Mouse (Mus musculus) retina, adult 2 months (tissue): ENCODE data around the gene Ap2s1.
"Not testable (repeated sequence)": the region's sequence is repeated elsewhere in the genome, so short reads cannot be mapped to it uniquely, and the experiment has no call there.

Experiments
- DNase-seq: peaks from one replicate; pipeline ENCODE4 v3.0.0-alpha.2; 2012; ENCODE audit warnings: low read depth, low spot score

Gene Ap2s1

DNA sequence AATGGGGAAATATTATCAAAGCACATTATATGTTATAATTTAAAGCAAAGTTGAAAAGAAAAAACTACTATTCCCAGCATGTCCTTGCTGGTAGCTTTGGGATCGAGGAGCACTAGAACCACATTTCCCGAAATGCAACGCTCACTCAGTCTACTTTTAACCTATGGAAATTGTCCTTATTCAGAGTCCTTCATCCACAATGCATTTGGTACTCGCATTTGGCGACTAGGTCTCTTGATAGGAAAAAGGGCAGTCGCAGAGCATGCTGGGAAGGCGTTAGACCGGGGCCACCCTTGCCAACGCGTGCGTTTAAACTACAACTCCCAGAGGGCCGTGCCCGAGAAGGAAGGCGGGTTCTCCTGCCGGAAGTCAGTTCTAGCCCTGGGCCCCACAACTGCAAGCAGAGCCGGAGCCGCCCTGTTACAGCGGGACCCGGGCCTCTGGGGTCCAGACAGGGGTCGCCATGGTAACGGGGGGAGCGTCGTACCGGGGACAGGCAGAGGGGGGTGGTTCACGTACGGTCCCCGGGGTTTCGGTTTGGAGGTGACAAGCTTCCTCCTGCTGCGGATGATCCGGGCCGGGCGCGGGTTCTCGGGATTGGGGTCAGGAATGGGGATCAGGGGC, at the start of gene Ap2s1:
Ap2s1 (plus strand) TSS at position 338 of the 624 bp plus-strand sequence.
- peak; percentile 92 for DNase-seq

DNA sequence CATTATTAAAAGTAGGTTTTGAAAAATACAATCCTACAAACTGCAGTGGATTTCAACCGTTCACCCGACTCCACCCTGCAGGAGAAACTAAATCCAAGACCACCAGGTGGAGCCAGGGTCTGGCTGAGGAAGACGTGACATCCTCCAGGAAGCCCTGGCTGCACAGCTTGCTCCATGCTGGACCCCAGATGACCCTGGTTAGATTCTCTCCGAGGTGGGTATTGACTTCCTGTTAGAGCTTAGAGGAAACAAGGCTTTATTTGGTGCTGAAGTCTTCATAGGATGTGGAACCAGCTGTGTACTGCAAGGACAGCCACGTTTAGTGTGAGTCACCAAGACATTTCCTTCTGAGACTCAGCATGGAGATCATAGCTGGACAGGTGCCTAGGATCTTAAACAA, 49.0 kb upstream of the Ap2s1 start:
- DNase-seq = no peak

DNA sequence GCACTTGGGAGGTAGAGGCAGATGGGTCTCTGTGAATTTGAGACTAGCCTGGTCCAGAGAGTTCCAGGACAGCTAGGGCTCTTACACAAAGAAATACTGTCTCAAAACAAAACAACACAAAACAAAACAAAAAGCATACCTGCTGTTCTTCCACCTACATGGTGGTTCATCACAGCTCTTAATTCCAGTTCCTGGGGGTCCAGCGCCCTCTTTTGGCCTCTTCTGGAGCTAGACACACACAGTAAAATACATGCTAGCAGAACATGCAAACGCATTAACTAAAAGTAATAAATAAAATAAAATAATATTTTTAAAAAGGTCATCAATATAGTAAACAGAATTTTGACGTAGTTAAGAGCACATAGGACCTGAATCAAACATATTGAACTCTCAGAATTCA, 43.2 kb upstream of the Ap2s1 start:
- peak; percentile 15 for DNase-seq

DNA sequence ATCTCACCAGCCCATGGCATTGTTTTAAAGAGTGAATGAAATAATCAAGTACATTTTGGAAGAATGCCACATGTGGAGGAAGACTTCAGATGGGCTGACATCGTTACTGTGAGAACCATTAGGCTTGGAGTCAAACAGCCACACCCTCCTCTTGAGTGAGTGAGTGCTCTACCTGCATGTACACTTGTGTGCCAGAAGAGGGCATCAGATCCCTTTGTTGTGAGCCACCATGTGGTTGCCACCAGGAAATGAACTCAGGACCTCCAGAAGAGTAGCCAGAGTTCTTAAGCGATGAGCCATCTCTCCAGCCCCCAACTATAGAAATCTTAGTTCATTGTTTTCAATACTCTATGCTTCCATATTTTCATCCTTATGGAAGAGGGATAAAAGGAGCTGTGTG, 39.2 kb upstream of the Ap2s1 start:
- DNase-seq = no peak

DNA sequence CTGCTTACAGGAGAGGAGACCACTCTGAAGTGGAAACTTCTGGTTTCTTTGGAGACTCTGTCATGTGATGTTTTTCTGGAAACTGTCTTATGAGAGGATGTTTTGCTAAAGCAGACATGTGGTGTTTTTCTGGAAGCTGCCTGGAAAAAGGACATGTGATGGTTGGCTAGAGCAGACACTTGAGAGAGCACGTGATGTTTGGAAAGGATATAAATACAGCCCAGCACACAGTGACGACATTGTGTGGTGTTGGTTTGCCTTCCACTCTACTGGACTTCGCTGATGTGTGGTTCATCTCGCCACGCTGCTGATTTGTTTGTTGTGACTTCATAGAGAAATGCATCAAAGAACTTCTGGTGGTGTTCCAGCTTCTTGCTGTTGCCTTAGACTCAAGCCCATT, 37.6 kb upstream of the Ap2s1 start:
- no peak for DNase-seq

DNA sequence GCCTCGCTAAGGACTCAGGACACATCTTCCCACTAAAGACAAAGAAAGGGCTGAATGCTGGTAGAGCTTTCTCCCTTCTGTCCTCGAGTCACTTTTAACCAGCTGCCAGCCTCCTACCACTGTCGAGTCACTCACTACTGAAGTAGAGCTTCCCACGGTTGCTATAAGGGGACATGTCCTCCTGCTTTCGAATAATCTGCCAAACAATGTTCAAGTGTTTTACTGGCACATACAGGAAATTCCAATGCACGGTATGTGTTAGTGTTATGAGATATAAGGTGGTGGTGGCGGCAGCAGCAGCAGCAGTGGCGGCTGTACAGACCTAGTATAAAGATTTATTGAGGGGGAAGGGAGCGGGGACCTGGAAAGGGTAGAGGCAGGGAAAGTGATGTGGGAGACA, 31.8 kb upstream of the Ap2s1 start:
- DNase-seq = no peak

DNA sequence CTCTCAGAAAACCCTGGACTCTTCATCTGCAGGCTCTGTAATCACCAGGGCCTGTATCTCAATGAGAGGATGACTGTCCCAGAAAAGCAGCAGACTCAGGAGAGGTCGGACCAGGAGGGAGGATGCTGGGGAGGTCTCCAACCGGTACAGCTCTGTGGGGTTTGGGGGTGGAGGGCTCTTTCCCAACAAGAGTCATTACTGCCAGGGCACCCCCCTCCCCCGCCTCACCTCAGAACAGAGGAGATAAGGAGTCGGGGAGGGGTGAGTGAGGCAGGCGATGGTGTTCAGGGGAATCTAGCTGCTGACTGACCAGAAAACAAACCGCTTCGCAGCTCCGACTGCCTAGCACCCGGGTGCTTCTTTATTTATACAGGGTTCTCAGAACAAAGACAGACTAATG, 30.0 kb upstream of the Ap2s1 start:
- no peak for DNase-seq

DNA sequence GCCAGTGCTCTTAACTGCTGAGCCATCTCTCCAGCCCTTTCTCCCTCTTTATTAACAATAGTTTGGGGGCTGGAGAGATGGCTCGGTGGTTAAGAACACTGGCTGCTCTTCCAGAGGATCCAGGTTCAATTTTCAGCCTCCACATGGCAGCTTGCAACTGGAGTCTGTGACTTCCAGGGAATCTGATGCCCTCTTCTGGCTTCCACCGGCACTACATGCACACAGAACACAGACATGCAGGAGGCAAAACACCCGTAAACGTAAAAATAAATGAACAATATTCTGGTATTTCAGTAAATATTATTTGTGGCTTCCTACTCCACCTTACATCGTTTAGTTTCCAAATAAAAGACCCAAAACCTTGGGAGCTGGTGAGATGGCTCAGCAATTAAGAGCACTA, 27.6 kb upstream of the Ap2s1 start:
- no peak for DNase-seq

DNA sequence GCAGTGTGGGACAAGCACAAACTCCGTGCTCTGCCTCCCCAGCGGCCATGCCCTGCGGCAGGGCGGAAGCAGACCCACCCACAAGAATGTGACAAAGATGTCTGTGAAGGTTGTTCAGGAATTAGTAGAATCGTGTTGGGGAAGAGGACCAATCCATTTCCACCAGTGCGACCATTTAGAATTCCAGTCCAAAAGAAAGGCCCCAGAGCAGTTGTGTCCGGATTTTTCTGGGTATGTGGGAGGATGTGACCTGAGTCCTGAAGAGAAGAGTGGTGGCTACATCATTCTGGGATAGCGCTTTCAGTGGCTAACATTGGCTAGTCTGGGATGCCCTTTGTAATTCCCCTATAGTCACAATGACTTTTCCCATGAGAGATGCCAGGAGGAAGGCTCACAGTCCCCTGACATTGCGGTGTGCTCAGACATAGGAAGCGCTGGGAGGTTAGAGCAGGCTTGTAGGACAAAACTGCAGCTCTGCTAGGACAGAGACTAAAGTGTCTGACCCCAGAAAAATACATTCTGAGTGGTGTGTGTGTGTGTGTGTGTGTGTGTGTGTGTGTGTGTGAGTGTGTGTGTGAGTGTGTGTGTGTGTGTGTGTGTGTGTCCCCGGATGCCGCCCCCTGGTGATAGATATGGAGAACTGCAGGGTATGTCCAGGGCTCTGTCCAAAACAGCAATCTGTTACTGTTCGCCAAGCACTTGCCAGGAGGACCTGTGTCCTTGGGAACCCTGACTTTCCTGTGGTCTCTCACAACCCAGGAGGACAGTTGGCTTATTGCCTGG, 25.4 kb upstream of the Ap2s1 start:
- DNase-seq = no peak

DNA sequence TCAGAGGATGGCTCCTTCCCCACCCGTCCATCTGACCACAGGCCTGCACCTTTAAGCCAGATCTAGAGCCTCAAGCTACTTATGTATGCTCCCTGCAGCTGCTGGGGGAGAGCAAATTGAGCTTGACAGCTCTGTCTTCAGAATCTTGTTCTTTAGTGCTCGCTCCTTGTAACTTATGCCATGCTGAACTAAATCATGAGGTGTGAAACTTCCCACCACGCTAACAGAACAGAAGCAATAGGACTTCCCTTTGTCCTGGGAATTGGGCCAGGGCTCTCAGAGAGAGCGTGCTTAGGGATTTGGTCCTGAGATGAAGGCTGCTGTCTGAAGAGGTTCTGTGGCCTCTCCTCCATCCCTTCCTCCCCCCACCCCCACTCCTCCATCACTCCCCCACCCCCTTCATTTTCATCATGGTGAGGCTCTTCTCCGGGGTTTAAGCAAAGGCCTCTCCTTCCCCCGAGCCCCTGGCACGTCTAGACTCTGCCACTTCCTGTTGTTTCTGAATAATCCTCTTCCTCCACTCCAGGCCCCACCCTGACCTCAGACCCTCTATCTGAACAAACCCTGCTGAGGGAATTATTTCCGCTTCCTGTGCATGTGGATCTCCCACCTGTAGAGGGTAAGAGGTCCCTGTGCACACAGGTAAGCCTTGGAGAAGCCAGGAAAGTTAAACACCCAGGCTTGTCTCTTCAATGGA, 21.6 kb upstream of the Ap2s1 start:
- not testable (repeated sequence) for DNase-seq

DNA sequence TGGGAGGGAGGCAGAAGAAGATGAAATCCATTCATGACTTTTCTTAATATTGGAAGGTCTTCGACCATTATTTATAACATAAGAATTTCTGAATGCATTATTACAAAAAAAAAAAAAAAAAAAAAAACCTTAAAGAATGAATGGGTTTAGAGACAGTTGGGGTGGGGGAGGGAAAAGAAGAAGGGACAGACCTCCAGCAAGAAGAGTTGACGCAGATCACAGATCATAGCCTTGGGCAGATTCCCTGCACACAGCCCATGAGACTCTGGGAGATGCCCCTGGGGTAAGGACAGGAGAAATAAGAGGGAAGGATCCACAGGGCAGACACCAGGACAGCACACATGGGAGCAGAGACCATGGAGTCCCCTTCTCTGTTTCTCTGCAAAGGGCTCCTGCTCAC, 16.6 kb upstream of the Ap2s1 start, which contains the start of gene Ceacam9:
Ceacam9 (plus strand) TSS at position 301 of the 400 bp plus-strand sequence.
- no peak for DNase-seq

DNA sequence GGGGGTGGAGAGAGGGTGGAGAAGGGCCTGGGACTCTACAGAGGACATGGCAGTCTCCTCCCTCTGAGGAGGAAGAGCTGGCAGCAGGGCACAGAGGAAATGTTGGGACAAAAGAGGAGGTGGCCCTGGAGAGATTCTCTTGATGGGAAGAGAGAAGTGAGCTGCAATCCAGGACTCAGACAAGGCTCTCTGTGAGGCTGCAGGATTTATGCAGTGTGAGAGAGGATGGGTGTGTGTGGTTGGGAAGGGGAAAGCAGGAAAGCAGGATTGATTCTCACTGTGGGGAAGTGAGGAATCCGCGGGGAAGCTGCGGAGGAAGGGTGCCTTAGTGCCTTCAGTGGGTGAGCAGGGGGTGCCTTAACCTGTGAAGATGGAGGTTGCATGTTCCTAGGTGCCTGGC, 15.7 kb upstream of the Ap2s1 start:
- not testable (repeated sequence) for DNase-seq

DNA sequence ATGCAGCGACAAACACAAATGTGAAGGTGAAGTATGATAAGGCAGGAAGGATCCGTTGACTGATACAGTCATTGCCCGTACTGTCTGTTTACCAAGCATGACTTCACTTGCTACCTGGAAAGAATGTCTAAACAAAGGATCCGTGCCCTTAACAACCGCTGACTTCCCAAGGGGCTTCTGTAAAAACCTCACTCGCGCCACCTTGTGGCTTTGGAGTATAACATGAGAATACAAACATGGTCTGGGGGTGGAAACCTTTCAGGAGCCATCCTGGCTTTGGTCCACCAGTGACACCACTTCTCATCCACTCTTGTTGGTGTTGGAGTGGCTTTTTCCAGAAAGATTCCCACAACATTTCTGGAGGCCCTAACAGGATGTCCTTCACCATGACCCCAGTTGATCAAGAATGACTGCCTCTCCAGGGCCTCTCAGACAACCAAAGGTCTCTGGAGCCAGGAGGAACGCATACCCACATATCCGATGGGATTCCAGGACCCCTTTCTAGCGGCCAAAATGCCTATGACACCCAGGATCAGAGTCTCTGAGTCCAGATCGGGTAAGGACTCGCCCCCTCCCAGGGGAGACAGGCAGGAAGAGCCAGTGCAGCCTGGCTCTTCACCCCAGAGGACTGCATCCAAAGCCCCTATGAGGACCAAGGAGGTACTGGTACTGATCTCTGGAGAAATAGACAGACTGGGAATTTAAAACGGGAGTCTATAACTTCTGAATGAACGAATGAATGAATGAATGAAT, 9.4 kb upstream of the Ap2s1 start:
- peak; percentile 58 for DNase-seq

DNA sequence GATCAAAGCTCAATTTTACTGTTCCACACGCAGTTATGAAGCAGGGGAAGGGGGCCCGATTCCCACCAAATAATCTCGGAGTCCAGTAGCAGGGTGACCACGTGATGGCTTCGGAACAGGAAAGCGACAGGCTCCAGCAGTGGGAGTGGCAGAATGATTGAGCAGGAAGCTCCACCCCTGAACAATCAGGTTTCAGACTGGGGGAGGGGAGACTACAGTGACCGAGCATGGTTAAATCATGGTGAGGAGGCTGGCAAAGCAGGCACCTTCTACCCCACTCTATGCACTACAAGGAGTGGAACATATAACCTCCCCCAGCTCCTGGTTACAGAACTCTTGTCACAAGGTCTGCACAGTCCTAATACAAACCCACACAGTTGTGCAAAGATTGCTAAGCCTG, 8.6 kb upstream of the Ap2s1 start:
- DNase-seq = not testable (repeated sequence)

DNA sequence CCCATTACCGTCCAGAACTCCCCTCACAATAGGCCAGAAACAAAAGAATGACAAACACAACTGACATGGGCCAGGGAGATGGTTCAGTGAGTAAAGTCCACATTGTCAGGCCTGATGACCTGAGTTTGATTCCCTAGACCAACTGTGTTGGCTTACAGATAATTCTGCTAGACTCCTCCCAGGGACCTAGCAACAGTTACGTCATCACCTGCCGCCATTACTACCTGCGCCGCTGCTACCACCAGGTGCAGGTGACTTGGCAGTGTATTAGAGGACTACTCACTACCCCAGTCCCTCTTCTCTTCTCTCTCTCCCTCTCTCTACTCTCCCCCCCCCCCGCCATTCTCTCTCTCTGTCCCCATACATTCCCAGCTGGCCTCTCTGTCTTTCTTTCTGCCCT, 7.4 kb upstream of the Ap2s1 start:
- DNase-seq = no peak

DNA sequence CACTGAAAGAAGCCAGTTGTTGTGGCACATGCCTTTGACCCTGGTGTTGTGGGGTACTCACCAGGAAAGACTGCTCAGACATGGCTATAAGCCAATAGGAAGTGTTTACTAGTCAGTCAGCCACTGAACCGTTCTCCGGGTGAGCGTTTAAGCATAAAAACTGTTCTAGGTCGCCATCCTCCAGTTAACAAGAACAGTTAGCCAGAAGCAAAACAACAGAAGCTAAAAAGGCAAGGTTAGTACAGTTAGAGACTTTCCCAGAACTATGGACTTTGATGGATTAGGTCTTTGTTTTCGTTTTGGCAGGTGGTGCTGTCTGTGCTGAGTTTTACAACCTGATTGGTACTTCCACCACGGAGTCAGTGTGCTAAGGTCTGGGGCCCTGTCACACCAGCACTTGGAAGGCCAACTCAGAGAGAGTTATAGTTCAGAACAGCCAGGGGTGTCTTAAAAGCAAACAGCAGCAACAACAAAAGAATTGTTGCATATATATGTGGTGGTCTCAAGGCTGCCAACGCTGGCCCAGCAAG, 6.3 kb upstream of the Ap2s1 start:
- no peak for DNase-seq

DNA sequence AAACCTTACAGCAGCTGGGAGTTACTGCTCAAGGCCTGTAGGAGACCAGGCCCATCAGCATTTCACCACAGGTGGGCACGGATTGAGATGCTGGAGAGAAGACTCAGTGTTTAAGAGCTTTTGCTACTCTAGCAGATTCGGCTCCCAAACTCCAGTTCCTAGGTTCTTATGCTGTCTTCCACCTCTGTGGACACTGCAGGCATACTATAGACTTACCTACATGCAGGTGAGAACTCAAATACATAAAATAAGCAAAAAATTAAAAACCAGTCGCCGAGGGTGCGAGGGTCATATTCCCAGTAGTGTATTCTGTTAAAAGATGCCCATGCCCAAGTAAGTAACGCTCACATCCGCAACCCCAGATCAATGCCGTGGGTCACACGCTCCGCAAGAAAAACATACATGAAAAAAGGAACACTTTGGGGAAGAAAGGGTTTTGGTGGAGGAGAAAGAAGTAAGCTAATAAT, 571 bp upstream of the Ap2s1 start:
- DNase-seq = no peak

DNA sequence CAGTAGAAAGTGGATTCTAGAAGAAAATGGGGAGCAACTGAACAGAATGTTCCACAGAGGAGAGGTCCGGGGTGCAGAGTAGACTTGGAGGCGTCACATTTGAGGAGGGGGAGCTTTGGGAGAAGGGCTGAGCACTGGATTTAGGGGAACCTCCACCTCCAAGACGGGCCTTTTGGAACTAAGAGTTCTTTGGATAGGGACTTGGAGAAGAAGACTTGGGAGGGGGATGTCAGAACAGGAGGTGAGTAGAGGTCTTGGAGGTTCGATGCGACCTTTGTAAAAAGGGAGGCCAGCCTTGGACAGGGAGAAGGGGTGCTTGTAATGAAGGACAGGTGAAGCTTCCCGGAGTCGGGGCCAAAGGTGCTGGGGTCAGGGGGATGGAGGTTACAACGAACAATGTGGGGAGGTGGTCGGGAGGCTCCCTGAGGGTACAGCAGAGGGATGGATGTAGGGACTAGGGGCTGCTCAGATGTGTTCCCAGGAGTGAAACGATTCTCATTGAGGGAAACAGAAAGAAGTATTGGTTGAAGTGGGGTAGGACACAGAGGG, 920 bp downstream of the Ap2s1 start:
- DNase-seq = no peak

DNA sequence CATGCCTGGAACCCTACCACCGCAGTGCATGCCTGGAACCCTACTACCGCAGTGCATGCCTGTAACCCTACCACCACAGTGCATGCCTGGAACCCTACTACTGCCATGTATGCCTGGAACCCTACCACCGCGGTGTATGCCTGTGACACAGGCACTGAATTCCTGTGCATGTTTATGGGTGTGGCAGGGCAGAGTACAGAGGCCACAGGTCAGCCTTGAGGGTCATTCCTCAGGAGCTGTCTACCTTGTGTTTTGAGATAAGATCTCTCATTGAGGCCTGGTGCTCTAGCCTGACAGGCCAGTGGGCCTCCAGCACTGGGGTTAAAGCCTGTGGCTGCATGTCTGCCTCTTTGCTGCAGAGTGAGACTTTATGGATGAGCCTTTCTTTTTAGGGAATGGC, 7.2 kb downstream of the Ap2s1 start:
- DNase-seq = no peak

DNA sequence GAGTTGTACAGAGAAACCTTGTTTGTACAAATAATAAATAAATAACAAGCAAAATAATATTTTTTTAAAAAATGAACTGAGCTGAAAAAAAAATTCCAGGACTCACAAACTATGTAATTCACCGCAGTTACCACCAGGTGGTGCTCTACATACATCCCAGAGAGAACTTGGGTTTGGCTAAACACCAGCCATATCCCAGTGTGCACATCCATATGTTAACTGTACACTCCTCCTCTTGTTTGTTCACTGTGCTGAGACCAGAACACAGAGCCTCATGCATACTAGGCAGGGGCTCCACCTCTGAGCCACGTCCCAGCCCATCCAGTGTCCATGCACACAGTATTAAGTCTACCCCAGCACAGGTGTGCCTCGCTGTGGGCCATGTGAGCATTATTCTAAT, 7.9 kb downstream of the Ap2s1 start:
- DNase-seq = peak; percentile 38

DNA sequence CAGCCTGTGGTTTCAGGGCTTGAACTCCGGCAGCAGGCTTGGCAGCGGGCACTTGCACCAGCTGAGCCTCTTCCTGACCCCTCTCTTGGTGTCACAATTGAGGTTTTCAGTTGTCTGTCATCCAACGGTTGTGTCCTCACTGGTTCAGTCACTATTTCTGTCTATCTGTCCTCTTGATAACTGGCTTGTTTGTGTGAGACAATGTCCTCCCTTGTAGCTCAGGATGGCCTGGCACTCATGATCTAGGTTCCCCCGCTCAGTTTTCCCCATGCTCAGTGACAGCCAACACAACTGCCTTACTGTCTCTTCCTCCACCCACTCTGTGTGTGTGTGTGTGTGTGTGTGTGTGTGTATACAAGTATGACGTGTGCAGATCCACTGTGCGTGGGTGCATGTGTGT, 9.4 kb downstream of the Ap2s1 start:
- no peak for DNase-seq
